Mouse (Mus musculus): ENCODE results near the gene Mllt3.

The Mllt3 gene

GRCm38 (mm10) chr4:87870563-87870962, 162.6 kb downstream of the Mllt3 start:
- no peak for DNase-seq

GRCm38 (mm10) chr4:87866564-87866963, 166.6 kb downstream of the Mllt3 start:
- DNase-seq: peak; percentile 66

GRCm38 (mm10) chr4:87865848-87866247, 167.3 kb downstream of the Mllt3 start:
- no peak for DNase-seq

GRCm38 (mm10) chr4:87865041-87865440, 168.1 kb downstream of the Mllt3 start:
- DNase-seq: no peak

- no peak for DNase-seq
These were observed 170.0 kb downstream of the Mllt3 start for GRCm38 (mm10) chr4:87863212-87863611.

- DNase-seq: no peak
These were observed 172.4 kb downstream of the Mllt3 start for GRCm38 (mm10) chr4:87860723-87861122.

GRCm38 (mm10) chr4:87859148-87859547, 174.0 kb downstream of the Mllt3 start:
- no peak for DNase-seq

GRCm38 (mm10) chr4:87857982-87858381, 175.2 kb downstream of the Mllt3 start:
- DNase-seq: no peak

GRCm38 (mm10) chr4:87852461-87852860, 180.7 kb downstream of the Mllt3 start:
- DNase-seq: no peak

GRCm38 (mm10) chr4:87850051-87850450, 183.1 kb downstream of the Mllt3 start:
- DNase-seq: no peak

GRCm38 (mm10) chr4:87844668-87845210, 188.4 kb downstream of the Mllt3 start:
- no peak for DNase-seq

- DNase-seq: no peak
These were observed 192.8 kb downstream of the Mllt3 start for GRCm38 (mm10) chr4:87840210-87840910.

GRCm38 (mm10) chr4:87838716-87839115, 194.4 kb downstream of the Mllt3 start:
- DNase-seq: no peak

GRCm38 (mm10) chr4:87837471-87838361, 195.4 kb downstream of the Mllt3 start:
- no peak for DNase-seq

- no peak for DNase-seq
These were observed 196.9 kb downstream of the Mllt3 start for GRCm38 (mm10) chr4:87836257-87836656.

- DNase-seq: no peak
These were observed 198.0 kb downstream of the Mllt3 start for GRCm38 (mm10) chr4:87835191-87835590.

- no peak for DNase-seq
These were observed 198.9 kb downstream of the Mllt3 start for GRCm38 (mm10) chr4:87834310-87834709.

- no peak for DNase-seq
These were observed 202.3 kb downstream of the Mllt3 start for GRCm38 (mm10) chr4:87830794-87831306.

- DNase-seq: no peak
These were observed 203.6 kb downstream of the Mllt3 start for GRCm38 (mm10) chr4:87829426-87830063.

- DNase-seq: no peak
These were observed 206.8 kb downstream of the Mllt3 start for GRCm38 (mm10) chr4:87826336-87826735.

- no peak for DNase-seq
These were observed 209.5 kb downstream of the Mllt3 start for GRCm38 (mm10) chr4:87823623-87824022.

- DNase-seq: no peak
These were observed 210.0 kb downstream of the Mllt3 start for GRCm38 (mm10) chr4:87823191-87823590.

- DNase-seq: no peak
These were observed 212.3 kb downstream of the Mllt3 start for GRCm38 (mm10) chr4:87820911-87821310.
